ENCODE assay signal across 7 mouse cellular contexts in genomic region chr13:95325080-95325906, GRCm38 (mm10). TPM values are rescaled to one million over a fixed set of nuclear protein-coding genes. Genes with fewer than 3 reads are reported as not detected.
DNase-seq lines count a peak whose midpoint lies in the region; ATAC-seq and TF ChIP-seq lines count a peak whose summit lies in the region.

No protein-coding gene starts in this region.

- DNase-seq in adrenal gland, adult 8-10 months = peak; percentile 38
- peak; percentile 90 for DNase-seq in embryo, embryonic 10.5 days (ENCODE audit: low spot score)
- peak; percentile 68 to 80 for DNase-seq in heart, adult 18-20 months
- peak; percentile 68 for DNase-seq in kidney, adult 11 months
- DNase-seq in liver = peak; percentile 52
- peak; percentile 86 for DNase-seq in midbrain, postnatal 0 days (ENCODE audit: low spot score)
- peak; percentile 67 for DNase-seq in splenic B cell, adult 2 months (ENCODE audit: low read depth, low spot score)

- H3K4me2 ChIP-seq in midbrain, postnatal 0 days (ENCODE audit: low read depth, low read length, poor library complexity, severe bottlenecking) = peak overlapping the region; percentile 82

- no peaks in the 10 kb centered on the region for H3K27me3 ChIP-seq in midbrain, postnatal 0 days (ENCODE audit: insufficient read depth, low read length)
- no peaks in the 10 kb centered on the region for H3K27me3 ChIP-seq in splenic B cell, adult 2 months (ENCODE audit: control insufficient read depth, insufficient read depth, low read length, poor library complexity, severe bottlenecking)

- peaks cover 13% of the 10 kb centered on the region for H3K4me1 ChIP-seq in midbrain, postnatal 0 days (ENCODE audit: insufficient read depth, low read length)

- no peaks in the 10 kb centered on the region for H3K36me3 ChIP-seq in midbrain, postnatal 0 days (ENCODE audit: insufficient read depth, low read length)
- H3K36me3 ChIP-seq in splenic B cell, adult 2 months (ENCODE audit: control insufficient read depth, insufficient read depth, low read length, poor library complexity, severe bottlenecking) = no peaks in the 10 kb centered on the region

- peak overlapping the region; percentile 88 for H3K4me3 ChIP-seq in midbrain, postnatal 0 days (ENCODE audit: low read depth, low read length)

- H3K27ac ChIP-seq in midbrain, postnatal 0 days (ENCODE audit: low read depth, low read length) = peak overlapping the region; percentile 98

- H3K9ac ChIP-seq in midbrain, postnatal 0 days (replicated peaks; ENCODE audit: low read length, poor library complexity, severe bottlenecking) = peak overlapping the region; percentile 100

- peak; percentile 79 for ATAC-seq in midbrain, postnatal 0 days (ENCODE audit: low FRiP score)

- no peak; the same call in none of the 2 replicates for TF ChIP-seq CTCF in midbrain, postnatal 0 days (IDR thresholded peaks at IDR 0.05)

- under 1% methylated on average over 60 of the region's 63 CpGs for WGBS in midbrain, postnatal 0 days

- H3K9me3 ChIP-seq in midbrain, postnatal 0 days (ENCODE audit: low read length) = no peaks in the 10 kb centered on the region

RNA-seq across cellular contexts. Expression of gene Zbed3, which starts 1.9 kb away (rescaled TPM):
- 10 to 100 TPM; 19.6 to 30.0 (median 26.0) TPM for total RNA-seq in adrenal gland, adult 8-10 months (2022)
- total RNA-seq in heart, adult 18-20 months (2021) = 10 to 100 TPM; 13.0 to 13.5 TPM
- total RNA-seq in midbrain, postnatal 0 days (2014; rRNA removed) = 17.7 and 23.8 TPM in 2 replicates
- polyA plus RNA-seq in midbrain, postnatal 0 days (2015; fragmentation: Nextera tagmentation; extraction: Ambion mirVana) = 26.6 and 31.5 TPM in 2 replicates

RNA-seq across cellular contexts. Expression of gene Aggf1, which starts 49.9 kb away (rescaled TPM):
- 10 to 100 TPM; 37.8 to 43.1 (median 40.3) TPM for total RNA-seq in adrenal gland, adult 8-10 months (2022)
- total RNA-seq in heart, adult 18-20 months (2021) = 10 to 100 TPM; 23.2 to 24.2 TPM
- 25.5 and 27.6 TPM in 2 replicates for total RNA-seq in midbrain, postnatal 0 days (2014; rRNA removed)
- 26.7 and 28.7 TPM in 2 replicates for polyA plus RNA-seq in midbrain, postnatal 0 days (2015; fragmentation: Nextera tagmentation; extraction: Ambion mirVana)

Comparison
In these comparisons a context has a peak if more than half of its experiments do, and no peak if none do; other contexts are left out.
1. Peak in every context shown above with its lines: DNase-seq, ATAC-seq, H3K4me3 ChIP-seq and H3K27ac ChIP-seq.
2. DNase-seq: peak in every context shown above with its lines; median percentile 90 in embryo, embryonic 10.5 days; 86 in midbrain, postnatal 0 days; 74 in heart, adult 18-20 months; 68 in kidney, adult 11 months; 67 in splenic B cell, adult 2 months; 52 in liver; 38 in adrenal gland, adult 8-10 months.